26 mouse cellular contexts compared by ENCODE assay signal in genomic region chr16:45651497-45651896, GRCm38 (mm10). TPM values are rescaled to one million over a fixed set of nuclear protein-coding genes. Genes with fewer than 3 reads are reported as not detected.
DNase-seq lines count a peak whose midpoint lies in the region; ATAC-seq and TF ChIP-seq lines count a peak whose summit lies in the region.
"Had no signal": no experiment of that assay in that cellular context is flagged by ENCODE, and none has a peak within 500 bp of the region (broad histone marks: within the 10 kb centered on the region; RNA-seq: fewer than 3 reads in every experiment).

No protein-coding gene starts in this region.

- no peak for DNase-seq in liver, embryonic 13.5 days
- DNase-seq in urinary bladder, postnatal 14 days (ENCODE audit: low spot score), result no peak
- DNase-seq in adrenal gland, postnatal 10 days, result no peak
- DNase-seq: adrenal gland, postnatal 25 days; cerebellum, adult 2 months; gastrocnemius, adult 2 months; heart, postnatal 4 days; kidney, adult 2 months; kidney, postnatal 10 days; layer of hippocampus, postnatal 36 days; right cerebral cortex, postnatal 4 days; thymus, postnatal 25 days had no signal

- 0 out of 2 replicates have a peak, but pooled peaks have one; percentile 23 for ATAC-seq in liver, embryonic 13.5 days (ENCODE audit: low read depth)
- no peak for ATAC-seq in liver, embryonic 12.5 days
- no peak for ATAC-seq in intestine, postnatal 0 days

- WGBS in liver, embryonic 13.5 days (ENCODE audit: insufficient replicate concordance), result 34% methylated on average over 2 of the region's 2 CpGs
- 28% methylated on average over 2 of the region's 2 CpGs for WGBS in liver, embryonic 12.5 days (ENCODE audit: insufficient replicate concordance)
- 27% methylated on average over 2 of the region's 2 CpGs for WGBS in intestine, postnatal 0 days
- 26% methylated on average over 2 of the region's 2 CpGs for WGBS in small intestine, adult 2 months

- H3K9ac ChIP-seq in liver, embryonic 13.5 days, result no peak overlapping the region
- no peak overlapping the region for H3K9ac ChIP-seq in liver, embryonic 12.5 days
- H3K9ac ChIP-seq in intestine, postnatal 0 days (ENCODE audit: low read depth, low read length), result no peak overlapping the region
- H3K9ac ChIP-seq: forebrain, embryonic 12.5 days; heart, embryonic 13.5 days; hindbrain, embryonic 15.5 days; limb, embryonic 15.5 days had no signal

- no peak overlapping the region for H3K4me2 ChIP-seq in liver, embryonic 13.5 days
- no peak overlapping the region for H3K4me2 ChIP-seq in liver, embryonic 12.5 days
- peak overlapping the region; percentile 70 for H3K4me2 ChIP-seq in intestine, postnatal 0 days (replicated peaks; ENCODE audit: low read depth)
- H3K4me2 ChIP-seq: forebrain, embryonic 12.5 days; heart, embryonic 13.5 days; hindbrain, embryonic 15.5 days; limb, embryonic 15.5 days had no signal

- no peaks in the 10 kb centered on the region for H3K36me3 ChIP-seq in liver, embryonic 13.5 days
- H3K36me3 ChIP-seq in liver, embryonic 12.5 days, result no peaks in the 10 kb centered on the region
- H3K36me3 ChIP-seq in intestine, postnatal 0 days (ENCODE audit: control insufficient read depth, insufficient read depth), result no peaks in the 10 kb centered on the region
- peaks cover 6% of the 10 kb centered on the region; the same call in 1 of the 2 replicates for H3K36me3 ChIP-seq in small intestine, adult 2 months (ENCODE audit: control insufficient read depth, insufficient read depth, low read length)
- H3K36me3 ChIP-seq: forebrain, embryonic 12.5 days; heart, embryonic 13.5 days; hindbrain, embryonic 15.5 days; limb, embryonic 15.5 days had no signal

- no peaks in the 10 kb centered on the region for H3K9me3 ChIP-seq in liver, embryonic 13.5 days (replicated peaks)
- H3K9me3 ChIP-seq in liver, embryonic 12.5 days (replicated peaks), result no peaks in the 10 kb centered on the region
- no peaks in the 10 kb centered on the region for H3K9me3 ChIP-seq in intestine, postnatal 0 days (ENCODE audit: control insufficient read depth)
- H3K9me3 ChIP-seq: forebrain, embryonic 12.5 days; heart, embryonic 13.5 days; hindbrain, embryonic 15.5 days; limb, embryonic 15.5 days had no signal

- peaks cover 21% of the 10 kb centered on the region for H3K4me1 ChIP-seq in liver, embryonic 13.5 days (replicated peaks)
- H3K4me1 ChIP-seq in liver, embryonic 12.5 days, result peaks cover 20% of the 10 kb centered on the region
- peaks cover 21% of the 10 kb centered on the region for H3K4me1 ChIP-seq in bone marrow macrophage, adult 2 months (ENCODE audit: control insufficient read depth, insufficient read depth, low read length)
- H3K4me1 ChIP-seq in intestine, postnatal 0 days (replicated peaks; ENCODE audit: control insufficient read depth, insufficient read depth, low read length), result peaks cover 4% of the 10 kb centered on the region; the same call in 1 of the 2 replicates
- H3K4me1 ChIP-seq in small intestine, adult 2 months (ENCODE audit: control insufficient read depth, insufficient read depth, insufficient read length, low read length), result peaks cover 4% of the 10 kb centered on the region; the same call in 1 of the 2 replicates

- H3K4me3 ChIP-seq in liver, embryonic 13.5 days (replicated peaks), result no peak overlapping the region
- H3K4me3 ChIP-seq in liver, embryonic 12.5 days, result no peak overlapping the region
- H3K4me3 ChIP-seq in bone marrow macrophage, adult 2 months (ENCODE audit: insufficient read depth, low read length), result no peak overlapping the region
- H3K4me3 ChIP-seq in intestine, postnatal 0 days (ENCODE audit: low read depth, low read length), result no peak overlapping the region
- no peak overlapping the region for H3K4me3 ChIP-seq in small intestine, adult 2 months (ENCODE audit: low read depth, low read length)
- H3K4me3 ChIP-seq: forebrain, embryonic 12.5 days; gastrocnemius, adult 2 months; heart, embryonic 13.5 days; hindbrain, embryonic 15.5 days; limb, embryonic 15.5 days had no signal

- no peak for TF ChIP-seq CTCF in bone marrow macrophage, adult 2 months (IDR thresholded peaks at IDR 0.05; ENCODE audit: low read depth, low read length)
- no peak for TF ChIP-seq CTCF in intestine, postnatal 0 days (IDR thresholded peaks at IDR 0.05; ENCODE audit: low read depth)
- TF ChIP-seq CTCF in small intestine, adult 2 months (IDR thresholded peaks at IDR 0.05; ENCODE audit: extremely low read depth, insufficient read length, insufficient replicate concordance, low read depth, low read length), result no peak

- no peak for TF ChIP-seq POLR2A in bone marrow macrophage, adult 2 months (IDR thresholded peaks at IDR 0.05; ENCODE audit: borderline replicate concordance, low read depth, low read length)
- TF ChIP-seq POLR2A in small intestine, adult 2 months (IDR thresholded peaks at IDR 0.05; ENCODE audit: low read depth, low read length), result no peak

- H3K27me3 ChIP-seq in liver, embryonic 13.5 days, result no peaks in the 10 kb centered on the region
- no peaks in the 10 kb centered on the region for H3K27me3 ChIP-seq in liver, embryonic 12.5 days (replicated peaks)
- H3K27me3 ChIP-seq in intestine, postnatal 0 days (replicated peaks; ENCODE audit: control insufficient read depth, insufficient read depth, low read length), result no peaks in the 10 kb centered on the region
- no peaks in the 10 kb centered on the region for H3K27me3 ChIP-seq in small intestine, adult 2 months (ENCODE audit: control insufficient read depth, insufficient read depth, low read length)
- H3K27me3 ChIP-seq: CH12.LX had no signal

- H3K27ac ChIP-seq in liver, embryonic 13.5 days, result no peak overlapping the region
- no peak overlapping the region for H3K27ac ChIP-seq in liver, embryonic 12.5 days
- peak overlapping the region; percentile 33 for H3K27ac ChIP-seq in bone marrow macrophage, adult 2 months (ENCODE audit: insufficient read depth, low read depth, low read length)
- peak overlapping the region; percentile 46; the same call in 1 of the 2 replicates for H3K27ac ChIP-seq in intestine, postnatal 0 days (ENCODE audit: low read depth, low read length)
- 0 out of 2 replicates have a peak overlapping the region, but pooled peaks have one; percentile 7 for H3K27ac ChIP-seq in small intestine, adult 2 months (ENCODE audit: insufficient read depth, low read depth, low read length)
- H3K27ac ChIP-seq: forebrain, embryonic 12.5 days; gastrocnemius, adult 2 months; heart, embryonic 13.5 days; hindbrain, embryonic 15.5 days; limb, embryonic 15.5 days had no signal

RNA-seq across cellular contexts. Expression of gene BC016579, which starts 2.4 kb away (rescaled TPM):
- 0.24 and 0.36 TPM in 2 replicates for polyA plus RNA-seq in liver, embryonic 13.5 days (2015; fragmentation: Nextera tagmentation; extraction: Ambion mirVana)
- 0.44 and 0.54 TPM in 2 replicates for polyA plus RNA-seq in liver, embryonic 12.5 days (2016; fragmentation: Nextera tagmentation; extraction: Ambion mirVana)
- not detected in 2 replicates for polyA plus RNA-seq in bone marrow macrophage, adult 2 months (2012; ENCODE audit: insufficient read depth, insufficient read length, missing spikeins)
- 5.5 TPM in 2 replicates for polyA plus RNA-seq in intestine, postnatal 0 days (2015; fragmentation: Nextera tagmentation; extraction: Ambion mirVana)
- polyA plus RNA-seq in small intestine, adult 2 months (2012; rRNA removed), result 1.3 and 2.1 TPM in 2 replicates
- under 1 TPM; 0.18 to 0.48 TPM for total RNA-seq in adrenal gland, postnatal 10 days (2021)
- total RNA-seq: CH12.LX; gastrocnemius, adult 2 months; heart, postnatal 4 days; megakaryocyte-erythroid progenitor cell, adult 5-6 weeks; MEL; midbrain, postnatal 0 days had no signal
- polyA plus RNA-seq: heart, embryonic 13.5 days; hindbrain, embryonic 15.5 days; midbrain, postnatal 0 days had no signal

RNA-seq across cellular contexts. Expression of gene Gcsam, which starts 41.3 kb away (rescaled TPM):
- polyA plus RNA-seq in liver, embryonic 13.5 days (2015; fragmentation: Nextera tagmentation; extraction: Ambion mirVana), result 2.5 and 2.6 TPM in 2 replicates
- polyA plus RNA-seq in liver, embryonic 12.5 days (2016; fragmentation: Nextera tagmentation; extraction: Ambion mirVana), result 1.8 and 2.3 TPM in 2 replicates
- polyA plus RNA-seq in bone marrow macrophage, adult 2 months (2012; ENCODE audit: insufficient read depth, insufficient read length, missing spikeins), result not detected in 2 replicates
- polyA plus RNA-seq in intestine, postnatal 0 days (2015; fragmentation: Nextera tagmentation; extraction: Ambion mirVana), result 0.16 and 0.17 TPM in 2 replicates
- polyA plus RNA-seq in small intestine, adult 2 months (2012; rRNA removed), result 0.06 and 0.11 TPM in 2 replicates
- under 1 TPM; 0.21 to 0.48 TPM for total RNA-seq in adrenal gland, postnatal 10 days (2021)
- total RNA-seq: adrenal gland, postnatal 25 days; CH12.LX; gastrocnemius, adult 2 months; layer of hippocampus, adult 18-20 months; layer of hippocampus, postnatal 36 days; left cerebral cortex, postnatal 25 days; MEL; midbrain, postnatal 0 days had no signal
- polyA plus RNA-seq: cerebellum, adult 2 months; forebrain, embryonic 12.5 days; heart, embryonic 13.5 days; hindbrain, embryonic 15.5 days; midbrain, postnatal 0 days had no signal

RNA-seq across cellular contexts. Expression of gene Tmprss7, which starts 42.0 kb away (rescaled TPM):
- 0.16 and 0.23 TPM in 2 replicates for polyA plus RNA-seq in liver, embryonic 13.5 days (2015; fragmentation: Nextera tagmentation; extraction: Ambion mirVana)
- 0.29 and 0.44 TPM in 2 replicates for polyA plus RNA-seq in liver, embryonic 12.5 days (2016; fragmentation: Nextera tagmentation; extraction: Ambion mirVana)
- polyA plus RNA-seq in bone marrow macrophage, adult 2 months (2012; ENCODE audit: insufficient read depth, insufficient read length, missing spikeins), result not detected in 2 replicates
- polyA plus RNA-seq in intestine, postnatal 0 days (2015; fragmentation: Nextera tagmentation; extraction: Ambion mirVana), result 0.21 and 0.22 TPM in 2 replicates
- 0.10 and 0.20 TPM in 2 replicates for polyA plus RNA-seq in small intestine, adult 2 months (2012; rRNA removed)
- total RNA-seq in adrenal gland, postnatal 10 days (2021), result under 1 TPM; 0.30 to 0.82 TPM
- total RNA-seq: CH12.LX; gastrocnemius, adult 2 months; heart, postnatal 4 days; megakaryocyte-erythroid progenitor cell, adult 5-6 weeks had no signal
- polyA plus RNA-seq: kidney, adult 2 months had no signal

Comparison
In these comparisons a context has a peak if more than half of its experiments do, and no peak if none do; other contexts are left out.
1. H3K27ac ChIP-seq: peak in bone marrow macrophage, adult 2 months (single experiment), intestine, postnatal 0 days (single experiment) and small intestine, adult 2 months (single experiment); none in liver, embryonic 13.5 days (single experiment) and liver, embryonic 12.5 days (single experiment).